Mouse (Mus musculus): ENCODE measurements around the gene Notch2.
"Not testable (repeated sequence)": the region's sequence is repeated elsewhere in the genome, so short reads cannot be mapped to it uniquely, and the experiment has no call there.

Notch2 gene

GRCm38 (mm10) chr3:98031104-98031503 lies 17.8 kb downstream of the Notch2 start:
- peak; percentile 59 for DNase-seq (ENCODE audit: low read depth)

GRCm38 (mm10) chr3:98032191-98032590 lies 18.9 kb downstream of the Notch2 start:
- DNase-seq (ENCODE audit: low read depth) = peak; percentile 85

- no peak for DNase-seq (ENCODE audit: low read depth)
Observed at GRCm38 (mm10) chr3:98032944-98033343, 19.6 kb downstream of the Notch2 start.

GRCm38 (mm10) chr3:98034622-98035593 lies 21.6 kb downstream of the Notch2 start:
- DNase-seq (ENCODE audit: low read depth) = no peak

GRCm38 (mm10) chr3:98036161-98036560 lies 22.8 kb downstream of the Notch2 start:
- peak; percentile 68 for DNase-seq (ENCODE audit: low read depth)

- DNase-seq (ENCODE audit: low read depth) = no peak
Observed at GRCm38 (mm10) chr3:98037151-98037550, 23.8 kb downstream of the Notch2 start.

- DNase-seq (ENCODE audit: low read depth) = no peak
Observed at GRCm38 (mm10) chr3:98038658-98039057, 25.3 kb downstream of the Notch2 start.

- DNase-seq (ENCODE audit: low read depth) = no peak
Observed at GRCm38 (mm10) chr3:98039223-98039622, 25.9 kb downstream of the Notch2 start.

- DNase-seq (ENCODE audit: low read depth) = no peak
Observed at GRCm38 (mm10) chr3:98039666-98040456, 26.5 kb downstream of the Notch2 start.

- DNase-seq (ENCODE audit: low read depth) = no peak
Observed at GRCm38 (mm10) chr3:98040836-98041235, 27.5 kb downstream of the Notch2 start.

- DNase-seq (ENCODE audit: low read depth) = no peak
Observed at GRCm38 (mm10) chr3:98042301-98042700, 29.0 kb downstream of the Notch2 start.

GRCm38 (mm10) chr3:98042955-98043456 lies 29.7 kb downstream of the Notch2 start:
- DNase-seq (ENCODE audit: low read depth) = no peak

- DNase-seq (ENCODE audit: low read depth) = no peak
Observed at GRCm38 (mm10) chr3:98043669-98044068, 30.3 kb downstream of the Notch2 start.

- no peak for DNase-seq (ENCODE audit: low read depth)
Observed at GRCm38 (mm10) chr3:98044768-98045368, 31.5 kb downstream of the Notch2 start.

- DNase-seq (ENCODE audit: low read depth) = no peak
Observed at GRCm38 (mm10) chr3:98045465-98046148, 32.3 kb downstream of the Notch2 start.

GRCm38 (mm10) chr3:98046305-98046704 lies 33.0 kb downstream of the Notch2 start:
- DNase-seq (ENCODE audit: low read depth) = peak; percentile 78

GRCm38 (mm10) chr3:98049671-98050070 lies 36.3 kb downstream of the Notch2 start:
- no peak for DNase-seq (ENCODE audit: low read depth)

GRCm38 (mm10) chr3:98050086-98050485 lies 36.8 kb downstream of the Notch2 start:
- DNase-seq (ENCODE audit: low read depth) = not testable (repeated sequence)

- DNase-seq (ENCODE audit: low read depth) = no peak
Observed at GRCm38 (mm10) chr3:98050492-98051406, 37.4 kb downstream of the Notch2 start.

GRCm38 (mm10) chr3:98051407-98051968 lies 38.2 kb downstream of the Notch2 start:
- DNase-seq (ENCODE audit: low read depth) = no peak

Data from 416B (cell line).